Mouse (Mus musculus): Measurements from ENCODE around the gene Gm29427.

- TF ChIP-seq POLR2A (IDR thresholded peaks at IDR 0.05; ENCODE audit: insufficient read depth, low read depth, low read length) (no peak), CTCF (IDR thresholded peaks at IDR 0.05; ENCODE audit: insufficient read depth, low read depth, low read length) (no peak)
These were observed 19.3 kb upstream of the Gm29427 start for GRCm38 (mm10) chr1:130734852-130735251.

Measured in olfactory bulb, adult 2 months (tissue).